9 mouse cellular contexts compared by ENCODE assay signal in the genomic region with DNA sequence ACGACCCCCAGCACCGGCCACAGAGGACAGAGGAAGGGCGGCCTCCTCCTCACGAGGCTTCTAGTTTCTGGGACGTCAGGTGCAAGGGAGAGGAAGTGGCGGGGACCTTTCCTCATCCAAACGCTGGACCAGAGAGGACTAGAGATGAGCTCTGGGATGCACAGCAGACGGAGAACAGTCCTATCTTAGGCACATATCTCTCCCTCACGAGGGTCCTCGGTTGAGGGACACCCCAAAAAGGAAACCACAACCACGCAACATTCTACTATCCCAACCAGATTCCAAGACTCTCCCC. TPM values are rescaled to one million over a fixed set of nuclear protein-coding genes. Genes with fewer than 3 reads are reported as not detected.
A peak's percentile ranks its signal among the peaks of the same experiment; 100 is the strongest.
DNase-seq lines count a peak whose midpoint lies in the region; ATAC-seq and TF ChIP-seq lines count a peak whose summit lies in the region.
"Had no signal": no experiment of that assay in that cellular context is flagged by ENCODE, and none has a peak within 500 bp of the region (broad histone marks: within the 10 kb centered on the region; RNA-seq: fewer than 3 reads in every experiment).

No protein-coding gene starts in this region.

- peak overlapping the region; percentile 87 for H3K4me2 ChIP-seq in heart, embryonic 16.5 days (ENCODE audit: low read depth, low read length)
- peak overlapping the region; percentile 98 for H3K4me2 ChIP-seq in hindbrain, postnatal 0 days (ENCODE audit: low read depth, low read length)
- peak overlapping the region; percentile 93 for H3K4me2 ChIP-seq in midbrain, embryonic 16.5 days (ENCODE audit: low read length)

- TF ChIP-seq CTCF in cortical plate, adult 2 months (IDR thresholded peaks at IDR 0.05; ENCODE audit: extremely low read depth, insufficient read depth, low read length), result no peak
- no peak for TF ChIP-seq CTCF in hindbrain, postnatal 0 days (IDR thresholded peaks at IDR 0.05; ENCODE audit: low read depth)

- ATAC-seq in heart, embryonic 16.5 days (replicated peaks; ENCODE audit: extremely low read depth, insufficient read depth, low FRiP score), result no peak
- ATAC-seq in hindbrain, postnatal 0 days, result no peak
- no peak for ATAC-seq in midbrain, embryonic 16.5 days
- ATAC-seq in erythroblast, adult 5-6 weeks (replicated peaks; ENCODE audit: low FRiP score, poor library complexity, severe bottlenecking), result no peak

- peak overlapping the region; percentile 72 for H3K4me3 ChIP-seq in heart, embryonic 16.5 days (ENCODE audit: low read length)
- H3K4me3 ChIP-seq in cortical plate, adult 2 months (ENCODE audit: insufficient read depth, low read length), result peak overlapping the region; percentile 65
- peak overlapping the region; percentile 95 for H3K4me3 ChIP-seq in hindbrain, postnatal 0 days (ENCODE audit: low read length)
- peak overlapping the region; percentile 96 for H3K4me3 ChIP-seq in midbrain, embryonic 16.5 days (ENCODE audit: low read depth, low read length)

- no peak for DNase-seq in heart, adult 11 months
- no peak for DNase-seq in hindbrain, postnatal 0 days (ENCODE audit: low spot score)
- no peak for DNase-seq in right cerebral cortex, adult 2 months (ENCODE audit: low spot score in 2 of 2)
- no peak for DNase-seq in urinary bladder, postnatal 36 days (ENCODE audit: low spot score in 2 of 2)

- H3K4me1 ChIP-seq in heart, embryonic 16.5 days (ENCODE audit: control insufficient read depth, insufficient read depth, low read length), result peaks cover 55% of the 10 kb centered on the region
- H3K4me1 ChIP-seq in cortical plate, adult 2 months (ENCODE audit: control insufficient read depth, insufficient read depth, low read length), result peaks cover 9% of the 10 kb centered on the region
- H3K4me1 ChIP-seq in hindbrain, postnatal 0 days (ENCODE audit: insufficient read depth, low read length), result peaks cover 32% of the 10 kb centered on the region
- peaks cover 54% of the 10 kb centered on the region for H3K4me1 ChIP-seq in midbrain, embryonic 16.5 days (ENCODE audit: control insufficient read depth, insufficient read depth, low read length)

- H3K27me3 ChIP-seq in heart, embryonic 16.5 days (ENCODE audit: control insufficient read depth, insufficient read depth, low read length), result peaks cover 17% of the 10 kb centered on the region
- no peaks in the 10 kb centered on the region for H3K27me3 ChIP-seq in hindbrain, postnatal 0 days (ENCODE audit: insufficient read depth, low read length)
- no peaks in the 10 kb centered on the region for H3K27me3 ChIP-seq in midbrain, embryonic 16.5 days (ENCODE audit: control insufficient read depth, insufficient read depth, low read depth, low read length)

- 0 out of 2 replicates have a peak, but pooled peaks cover 4% of the 10 kb centered on the region for H3K9me3 ChIP-seq in heart, embryonic 16.5 days (replicated peaks; ENCODE audit: control insufficient read depth, low read length)
- no peaks in the 10 kb centered on the region for H3K9me3 ChIP-seq in hindbrain, postnatal 0 days (ENCODE audit: low read length)
- H3K9me3 ChIP-seq in midbrain, embryonic 16.5 days (replicated peaks; ENCODE audit: control insufficient read depth, low read length, poor library complexity, severe bottlenecking), result no peaks in the 10 kb centered on the region

- no peak; the same call in 1 of the 2 replicates for TF ChIP-seq POLR2A in cortical plate, adult 2 months (IDR thresholded peaks at IDR 0.05; ENCODE audit: extremely low read depth, insufficient read depth, low read length)

- H3K9ac ChIP-seq in heart, embryonic 16.5 days (ENCODE audit: low read length), result peak overlapping the region; percentile 70; the same call in 1 of the 2 replicates
- peak overlapping the region; percentile 99 for H3K9ac ChIP-seq in hindbrain, postnatal 0 days (replicated peaks; ENCODE audit: low read length)
- peak overlapping the region; percentile 100 for H3K9ac ChIP-seq in midbrain, embryonic 16.5 days (ENCODE audit: low read depth, low read length)

- H3K27ac ChIP-seq in heart, embryonic 16.5 days (ENCODE audit: low read length), result no peak overlapping the region
- H3K27ac ChIP-seq in cortical plate, adult 2 months (ENCODE audit: insufficient read depth, low read length), result no peak overlapping the region
- H3K27ac ChIP-seq in hindbrain, postnatal 0 days, result peak overlapping the region; percentile 98; the same call in 1 of the 2 replicates
- H3K27ac ChIP-seq in midbrain, embryonic 16.5 days (ENCODE audit: low read length), result peak overlapping the region; percentile 99

- H3K36me3 ChIP-seq in heart, embryonic 16.5 days (ENCODE audit: control insufficient read depth, insufficient read depth), result no peaks in the 10 kb centered on the region
- no peaks in the 10 kb centered on the region for H3K36me3 ChIP-seq in hindbrain, postnatal 0 days (ENCODE audit: insufficient read depth, low read length)
- H3K36me3 ChIP-seq in midbrain, embryonic 16.5 days (ENCODE audit: control insufficient read depth, insufficient read depth, low read length), result no peaks in the 10 kb centered on the region; the same call in 1 of the 2 replicates

- 4% methylated on average over 11 of the region's 11 CpGs for WGBS in heart, embryonic 16.5 days
- 6% methylated on average over 11 of the region's 11 CpGs for WGBS in hindbrain, postnatal 0 days
- 1% methylated on average over 11 of the region's 11 CpGs for WGBS in midbrain, embryonic 16.5 days

RNA-seq across cellular contexts. Expression of gene Ptprs, which starts 2.7 kb away (rescaled TPM):
- polyA plus RNA-seq in heart, embryonic 16.5 days (2015; fragmentation: Nextera tagmentation; extraction: Ambion mirVana), result 33.9 and 39.7 TPM in 2 replicates
- 688 and 773 TPM in 2 replicates for polyA plus RNA-seq in cortical plate, adult 2 months (2012; rRNA removed)
- 869 and 913 TPM in 2 replicates for total RNA-seq in hindbrain, postnatal 0 days (2014; rRNA removed)
- polyA plus RNA-seq in hindbrain, postnatal 0 days (2015; fragmentation: Nextera tagmentation; extraction: Ambion mirVana), result 196 and 198 TPM in 2 replicates
- polyA plus RNA-seq in midbrain, embryonic 16.5 days (2015; fragmentation: Nextera tagmentation; extraction: Ambion mirVana), result 293 and 299 TPM in 2 replicates
- total RNA-seq in erythroblast, adult 5-6 weeks (2015; ENCODE audit: low replicate concordance), result 4.8 and 7.3 TPM in 2 replicates
- total RNA-seq in erythroblast, adult 5-6 weeks (2017; ENCODE audit: low replicate concordance), result 2.0 and 8.1 TPM in 2 replicates

RNA-seq across cellular contexts. Expression of gene Znrf4, which starts 38.7 kb away (rescaled TPM):
- polyA plus RNA-seq in heart, embryonic 16.5 days (2015; fragmentation: Nextera tagmentation; extraction: Ambion mirVana), result not detected in 2 replicates
- not detected in 2 replicates for polyA plus RNA-seq in cortical plate, adult 2 months (2012; rRNA removed)
- total RNA-seq in hindbrain, postnatal 0 days (2014; rRNA removed), result not detected in 2 replicates
- polyA plus RNA-seq in hindbrain, postnatal 0 days (2015; fragmentation: Nextera tagmentation; extraction: Ambion mirVana), result not detected in 2 replicates
- not detected in 2 replicates for polyA plus RNA-seq in midbrain, embryonic 16.5 days (2015; fragmentation: Nextera tagmentation; extraction: Ambion mirVana)
- not detected in 2 replicates for total RNA-seq in erythroblast, adult 5-6 weeks (2015; ENCODE audit: low replicate concordance)
- not detected in 2 replicates for total RNA-seq in erythroblast, adult 5-6 weeks (2017; ENCODE audit: low replicate concordance)
- total RNA-seq: layer of hippocampus, adult 8-10 months had no signal

Comparison
In these comparisons a context has a peak if more than half of its experiments do, and no peak if none do; other contexts are left out.
1. H3K27ac ChIP-seq: peak in hindbrain, postnatal 0 days (single experiment) and midbrain, embryonic 16.5 days (single experiment); none in heart, embryonic 16.5 days (single experiment) and cortical plate, adult 2 months (single experiment).
2. Peak in every context shown above with its lines, with median percentiles within 50 percentile points of each other: H3K4me2 ChIP-seq, H3K4me3 ChIP-seq and H3K9ac ChIP-seq.